Mouse (Mus musculus) erythroblast, embryonic 14.5 days (primary cell): ENCODE measurements around the gene Jmjd1c. TPM values are rescaled to one million over a fixed set of nuclear protein-coding genes. Genes with fewer than 3 reads are reported as not detected.

Source experiments
- H3K27me3 ChIP-seq: 2 replicates; pipeline ENCODE4 v1.6.1; 2012; ENCODE audit warnings: inconsistent platforms; ENCODE audit not compliant: control insufficient read depth
- H3K36me3 ChIP-seq: 2 replicates; pipeline ENCODE4 v1.6.1; 2012; ENCODE audit warnings: mild to moderate bottlenecking, inconsistent platforms; ENCODE audit not compliant: control insufficient read depth
- H3K4me1 ChIP-seq: 2 replicates; pipeline ENCODE4 v1.6.1; 2012; ENCODE audit warnings: inconsistent platforms; ENCODE audit not compliant: control insufficient read depth
- H3K4me3 ChIP-seq: replicated peaks from 2 replicates; pipeline ENCODE3; 2012; ENCODE audit warnings: moderate library complexity, mild to moderate bottlenecking, inconsistent platforms
- H3K9me3 ChIP-seq: 2 replicates; pipeline ENCODE4 v1.6.1; 2012; ENCODE audit warnings: low read length, inconsistent platforms, mixed read lengths; ENCODE audit not compliant: control insufficient read depth
- GATA1 ChIP-seq: IDR thresholded peaks from 2 replicates; pipeline ENCODE4 v1.6.1; 2012; ENCODE audit warnings: low read length, inconsistent platforms, mixed read lengths
- TAL1 ChIP-seq: IDR thresholded peaks from 3 replicates; pipeline ENCODE4 v1.6.1; 2012; ENCODE audit warnings: low read length, inconsistent platforms, mixed read lengths
- polyA plus RNA-seq: library from polyadenylated mRNA; stranded (reverse); fragments of >175 nt; gene quantifications from 2 replicates; pipeline ENCODE4 v1.2.3, GENCODE M21; 2012

Jmjd1c gene
- polyA plus RNA-seq, 1 experiment: 0.09 TPM

- no peaks in the 10 kb centered on the region for H3K27me3 ChIP-seq
- peaks cover 9% of the 10 kb centered on the region for H3K36me3 ChIP-seq
- H3K4me1 ChIP-seq: peaks cover 50% of the 10 kb centered on the region
- TF ChIP-seq GATA1 (no peak), TAL1 (no peak)
- H3K4me3 ChIP-seq: peak overlapping the region; percentile 81
- H3K9me3 ChIP-seq: no peaks in the 10 kb centered on the region
These were observed 91.1 kb downstream of the Jmjd1c start for GRCm38 (mm10) chr10:67187001-67187453.

GRCm38 (mm10) chr10:67187952-67188351 lies 92.0 kb downstream of the Jmjd1c start:
- Histone ChIP-seq H3K27me3 (no peaks in the 10 kb centered on the region), H3K36me3 (peaks cover 18% of the 10 kb centered on the region), H3K4me1 (peaks cover 46% of the 10 kb centered on the region), H3K9me3 (no peaks in the 10 kb centered on the region), H3K4me3 (peak overlapping the region; percentile 81)
- no peak for TF ChIP-seq TAL1
- no peak for TF ChIP-seq GATA1

GRCm38 (mm10) chr10:67189057-67189456 lies 93.1 kb downstream of the Jmjd1c start:
- Histone ChIP-seq H3K9me3 (no peaks in the 10 kb centered on the region), H3K4me3 (peak overlapping the region; percentile 2), H3K36me3 (peaks cover 24% of the 10 kb centered on the region), H3K4me1 (peaks cover 40% of the 10 kb centered on the region), H3K27me3 (no peaks in the 10 kb centered on the region)
- TF ChIP-seq TAL1: no peak
- TF ChIP-seq GATA1: no peak

- no peak overlapping the region for H3K4me3 ChIP-seq
- no peak for TF ChIP-seq GATA1
- no peak for TF ChIP-seq TAL1
- peaks cover 32% of the 10 kb centered on the region for H3K4me1 ChIP-seq
- H3K27me3 ChIP-seq: no peaks in the 10 kb centered on the region
- no peaks in the 10 kb centered on the region for H3K9me3 ChIP-seq
- H3K36me3 ChIP-seq: peaks cover 32% of the 10 kb centered on the region
These were observed 94.3 kb downstream of the Jmjd1c start for GRCm38 (mm10) chr10:67190261-67190660.

GRCm38 (mm10) chr10:67192366-67192765 lies 96.4 kb downstream of the Jmjd1c start:
- TF ChIP-seq TAL1 (no peak), GATA1 (no peak)
- no peaks in the 10 kb centered on the region for H3K27me3 ChIP-seq

GRCm38 (mm10) chr10:67193003-67193652 lies 97.2 kb downstream of the Jmjd1c start:
- Histone ChIP-seq H3K4me3 (no peak overlapping the region), H3K27me3 (no peaks in the 10 kb centered on the region), H3K36me3 (peaks cover 36% of the 10 kb centered on the region), H3K9me3 (no peaks in the 10 kb centered on the region), H3K4me1 (peaks cover 20% of the 10 kb centered on the region)
- no peak for TF ChIP-seq GATA1
- TF ChIP-seq TAL1: no peak

More at GRCm38 (mm10) chr10:67192366-67192765, 96.4 kb downstream of the Jmjd1c start:
- Histone ChIP-seq H3K4me3 (no peak overlapping the region), H3K9me3 (no peaks in the 10 kb centered on the region), H3K4me1 (peaks cover 25% of the 10 kb centered on the region), H3K36me3 (peaks cover 36% of the 10 kb centered on the region)

GRCm38 (mm10) chr10:67194046-67194445 lies 98.1 kb downstream of the Jmjd1c start:
- H3K4me1 ChIP-seq: peaks cover 15% of the 10 kb centered on the region
- no peak overlapping the region for H3K4me3 ChIP-seq
- no peaks in the 10 kb centered on the region for H3K27me3 ChIP-seq
- TF ChIP-seq TAL1: no peak
- no peak for TF ChIP-seq GATA1
- peaks cover 36% of the 10 kb centered on the region for H3K36me3 ChIP-seq
- H3K9me3 ChIP-seq: no peaks in the 10 kb centered on the region

- Histone ChIP-seq H3K4me3 (no peak overlapping the region), H3K9me3 (no peaks in the 10 kb centered on the region), H3K27me3 (no peaks in the 10 kb centered on the region), H3K36me3 (peaks cover 31% of the 10 kb centered on the region), H3K4me1 (peaks cover 16% of the 10 kb centered on the region)
- TF ChIP-seq GATA1 (no peak), TAL1 (no peak)
These were observed 99.7 kb downstream of the Jmjd1c start for GRCm38 (mm10) chr10:67195671-67196070.

GRCm38 (mm10) chr10:67197186-67197585 lies 101.3 kb downstream of the Jmjd1c start:
- Histone ChIP-seq H3K4me3 (no peak overlapping the region), H3K36me3 (peaks cover 26% of the 10 kb centered on the region), H3K9me3 (no peaks in the 10 kb centered on the region), H3K4me1 (peaks cover 20% of the 10 kb centered on the region), H3K27me3 (no peaks in the 10 kb centered on the region)
- TF ChIP-seq GATA1 (no peak), TAL1 (no peak)

- TF ChIP-seq GATA1: no peak
- no peak for TF ChIP-seq TAL1
- Histone ChIP-seq H3K4me1 (peaks cover 21% of the 10 kb centered on the region), H3K36me3 (peaks cover 19% of the 10 kb centered on the region)
These were observed 101.9 kb downstream of the Jmjd1c start for GRCm38 (mm10) chr10:67197829-67198228.

More at GRCm38 (mm10) chr10:67197829-67198228, 101.9 kb downstream of the Jmjd1c start:
- Histone ChIP-seq H3K4me3 (no peak overlapping the region), H3K27me3 (no peaks in the 10 kb centered on the region), H3K9me3 (no peaks in the 10 kb centered on the region)
